Mouse (Mus musculus) layer of hippocampus, adult 9-11 months (tissue): ENCODE data around the gene Hist1h1e.
"Not testable (repeated sequence)": the region's sequence is repeated elsewhere in the genome, so short reads cannot be mapped to it uniquely, and the experiment has no call there.

Experiments
- DNase-seq: peaks from one replicate; pipeline ENCODE4 v3.0.0; 2022

Hist1h1e gene

DNA sequence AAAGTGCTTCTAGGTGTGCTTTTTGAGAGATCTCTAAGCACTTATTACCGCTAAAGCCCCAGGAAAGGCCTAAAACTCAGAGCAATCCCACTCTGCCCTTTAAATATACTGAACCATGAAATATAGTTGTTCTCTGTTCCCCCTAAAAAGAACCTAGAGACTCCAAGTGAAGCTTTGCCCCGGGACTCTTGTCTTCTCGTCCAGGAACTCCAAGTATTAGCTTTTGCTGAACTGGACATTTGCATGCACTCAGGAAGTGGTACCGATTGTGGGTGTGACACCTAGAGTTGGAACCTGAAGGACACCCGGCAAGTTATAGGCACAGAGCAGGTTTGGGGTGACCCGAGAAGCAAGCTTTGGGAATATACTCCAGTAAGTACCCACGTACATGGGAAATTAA lies 31.2 kb downstream of the Hist1h1e start:
- DNase-seq: no peak

DNA sequence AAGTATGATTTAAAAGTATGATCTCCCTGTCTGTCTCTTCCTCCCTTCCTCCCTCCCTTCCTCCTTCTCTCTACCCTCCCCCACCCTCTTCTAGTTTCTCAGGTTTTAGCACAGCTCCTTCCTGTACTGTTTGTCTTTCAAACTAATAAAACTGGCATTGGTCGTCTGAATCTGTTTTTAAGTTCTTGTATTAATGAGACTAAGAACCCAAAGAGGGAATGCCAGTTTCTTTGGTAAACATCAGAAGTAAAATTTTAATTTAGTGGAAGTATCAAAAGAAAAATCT lies 35.5 kb downstream of the Hist1h1e start:
- no peak for DNase-seq

DNA sequence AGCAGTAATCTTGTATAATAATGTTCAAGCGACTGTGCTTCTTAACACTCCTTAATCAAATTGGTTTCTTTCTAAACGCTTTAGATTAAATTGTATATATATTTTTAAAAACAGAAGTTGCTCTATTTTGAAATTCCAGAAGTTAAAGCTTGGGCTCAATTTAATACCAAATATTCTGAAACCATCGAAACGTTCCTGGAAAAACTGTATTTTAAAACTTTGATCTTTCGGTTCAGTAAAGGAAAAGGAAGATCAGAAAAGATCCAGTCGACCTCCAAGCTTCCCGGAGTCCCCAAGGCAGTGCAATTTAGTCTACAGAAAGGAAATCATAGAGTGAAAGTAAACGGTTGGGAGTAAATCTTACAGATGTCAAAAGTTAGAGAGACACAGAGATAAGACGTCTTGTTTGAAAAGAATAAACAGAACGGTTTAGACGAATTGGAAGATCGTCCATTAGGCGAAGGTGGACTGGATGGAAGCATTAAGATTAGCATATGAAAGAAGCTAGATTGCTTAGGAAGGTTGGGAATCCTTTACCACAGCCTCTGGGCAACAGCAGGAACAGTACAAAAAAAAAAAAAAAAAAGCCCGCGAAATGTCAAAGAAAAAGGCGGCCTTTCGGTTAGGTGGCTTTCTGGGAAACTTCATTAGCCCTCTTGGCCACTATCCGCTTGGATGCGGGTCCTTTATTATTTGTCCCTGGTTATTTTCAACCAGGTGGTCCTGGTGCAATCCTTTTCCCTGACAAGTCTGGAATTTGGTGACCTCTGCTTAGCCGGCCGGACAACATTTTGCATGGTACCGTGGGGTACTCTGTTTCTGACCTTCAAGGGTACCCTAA lies 36.0 kb downstream of the Hist1h1e start:
- DNase-seq: no peak

DNA sequence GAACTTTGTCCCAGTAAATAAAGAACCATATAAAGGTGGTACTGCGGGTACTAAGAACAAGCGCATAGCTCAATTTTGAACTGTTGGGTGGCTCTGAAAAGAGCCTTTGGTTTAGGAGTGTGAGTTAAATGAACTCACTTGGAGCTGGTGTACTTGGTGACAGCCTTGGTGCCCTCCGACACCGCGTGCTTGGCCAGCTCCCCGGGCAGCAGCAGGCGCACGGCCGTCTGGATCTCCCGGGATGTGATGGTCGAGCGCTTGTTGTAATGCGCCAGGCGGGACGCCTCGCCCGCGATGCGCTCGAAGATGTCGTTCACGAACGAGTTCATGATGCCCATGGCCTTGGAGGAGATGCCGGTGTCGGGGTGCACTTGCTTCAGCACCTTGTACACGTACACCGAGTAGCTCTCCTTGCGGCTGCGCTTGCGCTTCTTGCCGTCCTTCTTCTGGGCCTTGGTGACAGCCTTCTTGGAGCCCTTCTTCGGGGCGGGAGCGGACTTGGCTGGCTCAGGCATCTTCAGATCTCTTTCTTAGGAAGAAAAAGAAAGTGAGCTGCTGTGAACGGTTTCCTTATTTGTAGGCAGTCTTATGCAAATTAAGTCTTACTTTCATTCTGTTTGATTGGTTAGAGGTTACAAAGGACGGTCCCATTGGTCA lies 36.8 kb downstream of the Hist1h1e start:
- peak; percentile 77 for DNase-seq

DNA sequence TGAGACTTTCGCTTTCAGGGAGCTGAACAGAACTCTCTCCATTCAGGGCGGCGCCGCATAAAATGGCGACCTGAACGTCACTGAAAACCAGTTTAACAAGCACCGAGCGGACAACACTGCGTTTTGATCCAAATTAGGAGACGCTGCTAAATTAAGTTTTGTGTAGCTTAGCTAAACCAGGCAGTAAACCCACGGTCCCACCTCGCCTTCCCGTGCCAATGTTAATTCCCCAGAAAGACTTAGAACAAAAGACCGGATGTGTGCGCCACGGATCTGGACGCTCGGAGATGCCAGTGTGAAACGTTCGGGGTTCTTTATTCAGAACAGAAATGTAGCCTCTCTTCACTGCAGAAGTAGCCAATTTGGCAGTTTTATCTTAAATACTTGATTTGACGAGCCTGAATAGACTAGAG lies 37.3 kb downstream of the Hist1h1e start:
- peak; percentile 67 for DNase-seq

DNA sequence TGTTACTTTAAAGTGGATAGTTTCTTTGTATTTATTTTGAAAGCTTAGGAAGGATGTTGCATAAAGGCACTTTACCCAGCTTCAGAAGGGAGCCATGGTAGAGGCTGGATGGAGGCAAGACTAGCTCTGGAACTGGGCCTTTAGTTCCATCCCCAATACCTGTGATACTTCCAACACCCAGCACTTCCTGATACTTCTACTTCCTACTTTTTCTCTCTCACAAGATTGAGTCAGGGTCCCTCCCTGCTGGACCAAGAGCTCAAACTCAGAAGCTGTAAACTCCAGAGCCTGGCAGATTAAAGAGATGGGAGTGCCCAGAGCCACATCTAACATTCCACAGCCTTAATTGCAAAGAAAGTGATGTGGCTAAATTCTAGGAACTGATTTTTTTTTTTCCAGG lies 38.0 kb downstream of the Hist1h1e start:
- DNase-seq: no peak

DNA sequence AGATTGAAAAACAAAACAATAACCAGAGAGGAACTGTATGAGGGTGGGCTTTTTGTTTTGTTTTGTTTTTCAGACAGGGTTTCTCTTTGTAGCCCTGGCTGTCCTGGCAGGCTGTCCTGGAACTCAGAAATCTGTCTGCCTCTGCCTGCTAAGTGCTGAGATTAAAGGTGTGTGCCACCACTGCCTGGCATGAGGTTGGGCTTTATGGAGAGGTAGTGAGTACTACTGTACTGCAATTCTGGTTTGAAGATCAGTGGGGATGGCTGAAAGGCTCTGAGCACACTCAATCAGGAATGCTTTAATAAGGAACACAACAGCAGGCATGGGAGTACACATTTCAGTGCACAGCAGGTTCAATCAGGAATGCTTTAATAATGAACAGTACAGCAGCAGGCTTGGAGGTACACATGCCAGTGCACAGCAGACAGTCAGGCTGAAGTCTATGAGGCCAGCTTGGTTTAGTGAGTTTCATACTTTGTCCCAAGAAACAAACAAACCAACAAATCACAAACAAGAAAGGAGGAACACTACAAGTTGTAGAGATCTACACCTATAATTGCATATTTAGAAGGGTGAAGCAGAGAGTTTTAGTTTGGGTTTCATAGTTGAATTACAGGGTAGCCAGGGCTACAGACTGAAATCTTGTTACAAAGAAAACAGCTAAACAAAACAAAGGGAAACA lies 38.8 kb downstream of the Hist1h1e start:
- no peak for DNase-seq

DNA sequence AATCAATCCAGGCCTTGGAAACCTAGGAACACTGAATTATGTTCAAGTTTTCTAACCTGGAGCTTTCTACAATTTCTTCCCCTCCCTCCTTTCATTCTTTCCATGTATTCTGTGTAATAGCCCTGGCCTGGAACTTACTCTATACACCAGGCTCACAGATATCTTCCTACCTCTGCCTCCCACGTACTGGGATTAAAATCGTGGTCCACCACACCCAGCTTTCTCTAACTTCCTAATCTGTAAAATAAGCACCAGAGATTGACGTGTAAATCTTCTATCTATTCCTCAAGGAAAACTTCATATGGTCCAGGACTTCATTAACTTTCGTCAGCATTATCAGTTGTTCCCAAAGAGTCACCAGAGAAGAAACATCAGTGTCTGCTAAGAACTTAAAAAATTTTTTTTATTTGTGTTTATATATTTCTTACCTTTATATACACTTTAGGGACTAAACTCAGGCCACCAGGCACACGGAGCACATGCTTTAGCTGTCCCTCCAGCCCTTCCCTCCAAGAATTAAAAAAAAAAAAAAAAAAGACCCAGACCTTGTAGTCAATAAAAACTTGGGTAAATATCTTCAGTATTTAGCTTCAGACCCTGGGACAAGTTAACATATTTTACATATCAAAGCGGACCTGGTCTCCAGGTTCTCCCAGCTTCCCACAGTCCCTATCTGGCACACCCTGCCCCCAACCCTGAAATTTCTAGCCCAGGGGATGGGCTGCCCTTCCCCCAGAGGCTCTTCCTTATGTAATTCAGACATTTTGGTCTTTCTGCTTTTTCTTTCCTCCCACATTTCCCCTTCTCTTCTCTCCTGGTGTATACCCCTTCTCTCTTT lies 39.9 kb downstream of the Hist1h1e start:
- no peak for DNase-seq

DNA sequence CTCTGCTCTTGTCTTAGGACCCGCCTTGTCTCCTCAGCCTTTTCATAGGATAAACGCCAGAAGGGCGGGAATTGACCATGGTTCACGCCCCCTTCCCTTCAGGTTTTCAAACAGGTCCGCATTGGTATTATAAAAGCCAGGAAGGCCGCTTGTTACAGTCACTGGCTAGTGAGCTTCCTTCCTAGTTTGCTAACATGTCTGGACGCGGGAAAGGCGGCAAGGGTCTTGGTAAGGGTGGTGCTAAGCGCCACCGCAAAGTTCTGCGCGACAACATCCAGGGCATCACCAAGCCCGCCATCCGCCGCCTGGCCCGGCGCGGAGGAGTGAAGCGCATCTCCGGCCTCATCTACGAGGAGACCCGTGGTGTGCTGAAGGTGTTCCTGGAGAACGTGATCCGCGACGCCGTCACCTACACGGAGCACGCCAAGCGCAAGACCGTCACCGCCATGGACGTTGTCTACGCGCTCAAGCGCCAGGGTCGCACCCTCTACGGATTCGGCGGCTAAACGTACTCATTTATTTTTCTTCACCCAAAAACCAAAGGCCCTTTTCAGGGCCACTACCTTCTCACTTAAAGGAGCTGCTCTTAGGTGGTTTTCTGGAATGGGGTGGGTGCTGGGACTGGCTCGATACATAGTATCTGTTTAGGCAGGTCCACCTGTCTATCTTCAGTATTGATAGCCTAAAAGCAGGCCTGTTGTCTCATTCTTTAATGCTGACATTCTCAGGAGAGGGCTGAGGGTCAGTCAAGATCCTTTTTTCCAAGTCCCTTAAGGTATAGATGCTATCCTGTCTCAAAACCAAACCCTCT lies 40.7 kb downstream of the Hist1h1e start, which contains the start of gene Hist1h4d:
Gene Hist1h4d, plus strand, starts transcription at position 191 of the 811 bp plus-strand sequence.
- peak; percentile 97 for DNase-seq

DNA sequence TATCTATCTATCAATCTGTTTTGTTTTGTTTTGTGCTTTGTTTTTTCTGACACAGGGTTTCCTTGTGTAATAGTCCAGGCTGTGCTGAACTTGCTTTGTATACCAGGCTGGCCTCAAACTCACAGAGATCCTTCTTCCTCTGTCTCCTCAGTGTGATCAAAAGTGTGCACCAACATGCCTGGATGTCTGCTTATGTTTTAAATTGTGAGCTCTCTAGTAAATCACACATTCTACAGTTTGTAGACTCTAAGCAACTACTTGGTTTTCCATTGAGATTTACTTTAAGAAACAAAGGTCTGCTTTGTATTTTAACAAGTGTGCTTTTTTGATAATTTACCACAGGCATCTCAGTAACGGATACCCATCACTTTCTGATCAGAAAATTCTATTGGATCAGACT lies 44.5 kb downstream of the Hist1h1e start:
- DNase-seq: no peak

DNA sequence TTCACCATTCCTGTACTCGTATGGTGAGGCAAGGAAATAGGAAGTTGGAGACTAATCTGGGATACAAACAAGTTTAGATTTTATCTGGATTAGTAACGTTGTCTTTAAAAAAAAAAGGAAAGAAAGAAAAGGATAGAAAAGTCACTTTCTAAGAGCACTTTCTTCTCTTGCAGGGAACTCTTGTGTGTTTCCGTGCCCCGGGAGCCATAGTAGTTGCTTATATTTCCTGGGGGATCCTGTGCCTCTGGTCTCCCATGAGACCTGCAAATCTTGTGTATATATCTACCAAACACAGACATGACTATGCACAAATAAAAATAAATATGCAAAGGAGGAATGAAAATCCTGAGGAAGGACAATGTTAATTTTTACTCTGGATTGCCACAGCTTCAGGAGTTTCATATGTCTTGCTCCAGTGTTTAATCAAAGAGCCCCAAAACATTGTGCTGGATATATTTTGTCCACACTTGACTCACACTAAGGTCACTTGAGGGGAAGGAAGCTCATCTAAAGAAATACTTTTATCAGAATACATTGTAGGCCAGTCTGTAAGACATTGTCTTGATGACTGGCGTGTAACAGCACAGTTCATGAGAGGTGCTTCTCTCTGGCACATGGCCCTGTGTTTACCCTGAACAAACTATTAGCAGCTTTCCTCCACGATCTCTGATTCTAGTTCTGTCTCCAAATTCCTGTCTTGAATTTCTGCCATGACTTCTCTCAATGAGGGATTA lies 45.3 kb downstream of the Hist1h1e start:
- DNase-seq: no peak

DNA sequence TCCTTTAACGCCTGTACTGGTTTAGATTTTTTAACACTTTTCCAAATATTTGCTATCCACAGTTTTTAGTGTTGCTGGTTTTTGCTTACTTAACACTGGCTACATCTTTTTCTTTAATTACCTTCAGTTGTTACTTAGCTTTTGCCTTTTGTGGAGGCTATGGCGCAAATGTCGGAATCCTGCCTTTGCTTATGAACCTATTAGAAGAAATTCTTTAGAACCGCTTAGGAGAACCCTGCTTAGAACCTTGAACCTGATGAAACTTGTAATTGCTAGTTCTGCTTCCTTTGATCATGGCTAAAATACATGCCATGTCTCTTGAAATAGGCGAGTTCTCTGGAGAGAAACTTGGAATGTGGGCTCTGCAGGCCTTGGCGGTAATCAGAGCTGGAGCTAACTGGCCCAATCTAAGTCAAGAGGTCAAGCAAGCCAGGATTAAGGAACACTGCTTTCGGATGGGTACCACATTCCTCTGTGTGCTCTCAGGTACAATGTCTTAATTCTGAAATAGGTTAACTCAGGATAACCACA lies 45.9 kb downstream of the Hist1h1e start:
- DNase-seq: no peak

DNA sequence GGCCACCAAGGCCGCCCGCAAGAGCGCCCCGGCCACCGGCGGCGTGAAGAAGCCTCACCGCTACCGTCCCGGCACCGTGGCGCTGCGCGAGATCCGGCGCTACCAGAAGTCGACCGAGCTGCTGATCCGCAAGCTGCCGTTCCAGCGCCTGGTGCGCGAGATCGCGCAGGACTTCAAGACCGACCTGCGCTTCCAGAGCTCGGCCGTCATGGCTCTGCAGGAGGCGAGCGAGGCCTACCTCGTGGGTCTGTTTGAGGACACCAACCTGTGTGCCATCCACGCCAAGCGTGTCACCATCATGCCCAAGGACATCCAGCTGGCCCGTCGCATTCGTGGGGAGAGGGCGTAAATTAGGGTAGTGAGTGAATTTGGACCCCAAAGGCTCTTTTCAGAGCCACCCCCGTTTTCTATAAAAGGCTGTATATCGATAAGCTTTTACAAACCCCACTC lies 46.5 kb downstream of the Hist1h1e start:
- not testable (repeated sequence) for DNase-seq

DNA sequence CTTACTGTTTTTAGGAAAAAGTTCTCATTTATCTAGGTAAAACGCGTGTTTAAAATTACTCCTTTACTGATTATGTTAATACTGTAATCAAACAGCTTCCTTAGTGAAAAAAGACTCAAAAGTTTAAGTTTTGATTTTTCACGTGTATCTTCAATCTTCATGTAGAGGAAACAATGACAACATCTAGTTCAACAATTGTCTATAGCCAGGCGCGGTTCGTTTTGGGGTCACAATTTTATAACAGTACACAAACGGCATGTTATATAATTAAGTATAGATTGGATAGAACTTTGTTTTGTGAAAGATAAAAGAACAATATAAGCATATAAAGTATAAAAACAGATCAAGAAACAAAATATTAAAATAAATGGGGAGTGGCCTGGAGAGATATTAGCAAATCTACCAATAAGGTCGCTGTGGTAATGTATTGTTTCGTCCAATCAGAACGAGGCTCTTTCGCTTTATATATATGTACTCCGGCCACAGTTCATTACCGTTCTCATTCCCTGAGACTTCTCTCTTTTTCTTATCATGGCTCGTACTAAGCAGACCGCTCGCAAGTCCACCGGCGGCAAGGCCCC lies 47.0 kb downstream of the Hist1h1e start, which contains the start of gene Hist1h3d:
Gene Hist1h3d, plus strand, starts transcription at position 493 of the 581 bp plus-strand sequence.
- peak; percentile 73 for DNase-seq

DNA sequence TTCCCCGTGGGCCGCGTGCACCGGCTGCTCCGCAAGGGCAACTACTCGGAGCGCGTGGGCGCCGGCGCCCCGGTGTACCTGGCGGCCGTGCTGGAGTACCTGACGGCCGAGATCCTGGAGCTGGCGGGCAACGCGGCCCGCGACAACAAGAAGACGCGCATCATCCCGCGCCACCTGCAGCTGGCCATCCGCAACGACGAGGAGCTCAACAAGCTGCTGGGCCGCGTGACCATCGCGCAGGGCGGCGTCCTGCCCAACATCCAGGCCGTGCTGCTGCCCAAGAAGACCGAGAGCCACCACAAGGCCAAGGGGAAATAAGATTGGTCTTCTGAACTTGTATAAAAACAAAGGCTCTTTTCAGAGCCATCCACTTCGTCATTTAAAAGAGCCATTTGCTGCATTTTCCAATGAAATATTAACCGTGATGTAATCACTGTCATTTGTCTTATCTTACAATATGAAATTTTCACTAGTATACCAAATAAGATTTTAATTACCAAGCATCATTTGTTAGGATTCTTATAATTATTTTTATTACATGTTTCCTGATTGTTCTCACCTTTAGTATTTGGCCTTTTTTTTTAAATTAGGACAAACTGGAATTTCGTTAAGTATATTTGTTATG lies 47.7 kb downstream of the Hist1h1e start:
- DNase-seq: not testable (repeated sequence)

DNA sequence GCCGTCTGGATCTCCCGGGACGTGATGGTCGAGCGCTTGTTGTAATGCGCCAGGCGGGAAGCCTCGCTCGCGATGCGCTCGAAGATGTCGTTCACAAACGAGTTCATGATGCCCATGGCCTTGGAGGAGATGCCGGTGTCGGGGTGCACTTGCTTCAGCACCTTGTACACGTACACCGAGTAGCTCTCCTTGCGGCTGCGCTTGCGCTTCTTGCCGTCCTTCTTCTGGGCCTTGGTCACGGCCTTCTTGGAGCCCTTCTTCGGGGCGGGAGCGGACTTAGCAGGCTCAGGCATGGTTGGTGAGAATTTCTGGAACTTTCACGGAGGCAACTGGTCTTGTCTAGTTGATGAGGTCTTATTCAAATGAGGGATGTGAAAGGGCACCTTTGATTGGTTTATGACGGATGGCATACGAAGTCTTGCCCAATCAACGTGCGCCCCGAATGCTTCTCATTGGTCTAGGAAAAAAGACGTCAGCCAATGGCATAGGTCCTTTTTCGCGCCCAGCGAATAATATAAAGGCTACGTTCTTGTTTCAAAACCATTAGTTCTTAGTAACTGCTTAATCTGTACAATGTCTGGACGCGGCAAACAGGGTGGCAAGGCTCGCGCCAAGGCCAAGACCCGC lies 48.3 kb downstream of the Hist1h1e start, which contains the start of the genes Hist1h2bf and Hist1h2ad:
Gene Hist1h2bf, minus strand, starts transcription at position 299 of the 627 bp plus-strand sequence.
Gene Hist1h2ad, plus strand, starts transcription at position 484 of the 627 bp plus-strand sequence.
- DNase-seq: peak; percentile 97

DNA sequence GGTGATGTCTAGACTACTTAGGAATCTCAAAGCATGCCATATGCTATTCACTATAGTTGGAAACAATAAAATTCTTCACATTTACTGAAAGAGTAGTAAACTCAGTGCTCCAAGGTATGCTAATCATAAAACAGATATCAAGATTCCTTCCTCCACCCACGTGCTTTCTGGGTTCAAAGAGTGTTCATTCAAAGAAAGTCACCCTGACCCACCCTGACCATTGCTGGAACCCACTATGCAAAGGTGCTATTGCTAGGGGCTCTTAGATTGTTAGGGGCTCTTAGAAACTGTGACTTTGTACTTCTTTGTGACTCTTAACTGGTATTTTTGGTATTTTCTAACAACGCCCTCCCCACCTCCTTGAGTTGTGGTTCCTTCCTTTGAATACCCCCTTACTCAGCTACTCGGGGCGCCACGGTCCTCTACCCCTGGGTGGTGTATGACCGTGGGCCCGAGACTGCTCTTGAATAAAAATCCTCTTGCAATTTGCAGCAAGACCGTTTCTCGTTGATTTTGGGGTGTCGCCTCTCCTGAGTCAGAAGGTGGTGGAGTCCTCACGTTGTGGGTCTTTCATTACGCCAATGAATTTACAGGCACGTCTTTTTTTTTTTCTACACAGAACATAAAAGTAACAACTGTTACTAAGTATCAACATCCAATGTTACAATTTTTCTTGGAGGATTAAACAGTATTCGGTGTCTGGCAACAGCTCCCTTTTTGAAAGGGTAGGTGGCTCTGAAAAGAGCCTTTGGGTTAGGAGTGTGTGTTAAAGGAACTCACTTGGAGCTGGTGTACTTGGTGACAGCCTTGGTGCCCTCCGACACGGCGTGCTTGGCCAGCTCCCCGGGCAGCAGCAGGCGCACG lies 49.1 kb downstream of the Hist1h1e start:
- not testable (repeated sequence) for DNase-seq
